Mouse (Mus musculus) G1E (cell line): ENCODE data around the gene Gm16253.

Experiments
- CTCF ChIP-seq: IDR thresholded peaks from 2 replicates; pipeline ENCODE4 v1.5.1; 2012; ENCODE audit warnings: low read depth, low read length, inconsistent platforms, mixed read lengths
- GATA1 ChIP-seq: IDR thresholded peaks from 2 replicates; pipeline ENCODE4 v1.6.1; 2012; ENCODE audit warnings: borderline replicate concordance, low read length, inconsistent platforms, mixed read lengths
- POLR2AphosphoS5 ChIP-seq: IDR thresholded peaks from 2 replicates; pipeline ENCODE4 v1.6.1; 2012; ENCODE audit warnings: low read depth, low read length, inconsistent platforms; ENCODE audit not compliant: insufficient replicate concordance
- TAL1 ChIP-seq: conservative IDR thresholded peaks from 2 replicates; pipeline ENCODE4 v1.6.1; 2012; ENCODE audit warnings: low read depth, low read length, inconsistent platforms, mixed read lengths

DNA sequence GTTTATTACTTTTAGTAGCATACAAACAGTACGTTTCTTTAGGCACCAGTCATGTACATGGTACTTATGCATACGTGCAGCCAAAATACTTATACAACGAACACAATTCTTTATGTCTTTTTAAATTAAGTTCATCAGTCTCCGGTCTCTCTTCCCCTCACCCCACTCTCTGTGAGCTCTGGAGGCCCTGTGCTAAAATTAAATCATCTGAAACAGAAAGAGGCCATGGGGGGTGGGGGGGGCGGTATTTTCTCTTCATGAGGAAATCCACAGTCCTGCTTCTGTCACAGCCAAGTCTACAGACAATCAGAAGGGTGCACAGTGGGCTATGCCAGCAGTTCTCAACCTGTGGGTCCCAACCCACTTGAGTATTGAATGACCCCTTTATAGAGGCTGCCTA, 27.4 kb upstream of the Gm16253 start:
- TF ChIP-seq CTCF (no peak), TAL1 (no peak), POLR2AphosphoS5 (no peak), GATA1 (no peak)
